Mouse (Mus musculus): ENCODE measurements around the gene Eif3a.

The Eif3a gene

DNA sequence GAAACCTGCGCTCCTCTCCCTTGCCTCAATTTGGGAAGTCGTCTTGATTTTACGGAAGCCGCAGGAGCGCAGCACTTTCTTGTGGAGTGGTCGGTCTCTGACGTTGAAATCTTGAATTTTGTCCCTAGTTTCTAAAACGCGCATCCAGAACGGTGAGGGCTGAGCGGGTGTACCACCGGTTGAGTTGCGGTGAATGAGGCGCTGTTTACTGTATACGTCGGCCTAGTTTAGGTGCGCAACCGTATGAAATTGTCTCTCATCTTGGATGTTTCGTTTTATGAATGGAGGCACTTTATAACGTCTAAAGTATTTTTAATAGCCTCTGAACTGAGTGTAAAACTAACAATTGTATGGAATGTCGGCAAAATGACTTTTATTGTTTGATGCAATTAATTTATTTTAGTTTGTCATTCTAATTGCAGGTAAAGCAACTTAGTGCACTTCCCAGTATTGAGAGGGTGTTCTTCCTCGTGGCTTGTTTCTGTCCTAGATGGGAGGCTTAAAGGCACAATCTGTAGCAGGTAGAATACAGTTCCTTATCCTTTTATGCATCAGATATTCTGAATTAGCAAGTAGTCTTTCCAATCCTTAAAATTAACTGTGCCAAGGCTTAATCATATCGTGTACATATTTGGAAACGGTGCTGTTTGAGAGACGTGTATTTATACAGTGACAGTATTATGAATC lies 33.2 kb downstream of the Eif3a start:
- no peak for DNase-seq

DNA sequence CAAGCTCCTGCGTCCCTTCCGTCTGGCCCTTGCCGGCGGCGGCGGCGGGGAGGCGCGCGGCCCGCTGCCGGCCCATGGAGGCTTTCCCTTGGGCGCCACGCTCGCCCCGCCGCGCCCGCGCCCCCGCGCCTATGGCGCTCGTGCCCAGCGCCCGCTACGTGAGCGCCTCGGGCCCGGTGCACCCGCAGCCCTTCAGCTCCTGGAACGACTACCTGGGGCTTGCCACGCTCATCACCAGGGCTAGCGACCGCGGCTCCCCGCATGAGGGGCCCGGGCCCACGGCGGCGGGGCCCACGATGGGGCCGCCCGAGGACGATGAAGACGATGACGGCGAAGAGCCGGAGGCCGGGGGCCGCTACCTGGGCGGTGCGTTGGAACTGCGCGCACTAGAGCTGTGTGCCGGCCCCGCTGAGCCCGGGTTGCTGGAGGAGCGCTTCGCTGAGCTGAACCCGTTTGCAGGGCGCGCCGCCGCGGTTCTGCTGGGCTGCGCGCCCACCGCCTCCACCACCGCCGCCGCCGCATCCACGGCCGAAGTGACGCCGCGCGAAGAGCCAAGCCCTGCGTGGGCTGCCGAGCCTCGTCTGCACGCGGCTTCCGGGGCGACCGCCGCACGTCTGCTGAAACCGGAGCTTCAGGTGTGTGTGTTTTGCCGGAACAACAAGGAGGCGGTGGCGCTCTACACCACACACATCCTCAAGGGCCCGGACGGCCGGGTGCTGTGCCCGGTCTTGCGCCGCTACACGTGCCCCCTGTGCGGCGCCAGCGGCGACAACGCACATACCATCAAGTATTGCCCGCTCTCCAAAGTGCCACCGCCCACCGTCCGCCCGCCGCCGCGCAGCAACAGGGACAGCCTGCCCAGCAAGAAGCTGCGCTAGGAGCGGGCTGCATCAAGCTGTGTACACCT lies 34.0 kb downstream of the Eif3a start:
- peak; percentile 23 to 40 for DNase-seq

DNA sequence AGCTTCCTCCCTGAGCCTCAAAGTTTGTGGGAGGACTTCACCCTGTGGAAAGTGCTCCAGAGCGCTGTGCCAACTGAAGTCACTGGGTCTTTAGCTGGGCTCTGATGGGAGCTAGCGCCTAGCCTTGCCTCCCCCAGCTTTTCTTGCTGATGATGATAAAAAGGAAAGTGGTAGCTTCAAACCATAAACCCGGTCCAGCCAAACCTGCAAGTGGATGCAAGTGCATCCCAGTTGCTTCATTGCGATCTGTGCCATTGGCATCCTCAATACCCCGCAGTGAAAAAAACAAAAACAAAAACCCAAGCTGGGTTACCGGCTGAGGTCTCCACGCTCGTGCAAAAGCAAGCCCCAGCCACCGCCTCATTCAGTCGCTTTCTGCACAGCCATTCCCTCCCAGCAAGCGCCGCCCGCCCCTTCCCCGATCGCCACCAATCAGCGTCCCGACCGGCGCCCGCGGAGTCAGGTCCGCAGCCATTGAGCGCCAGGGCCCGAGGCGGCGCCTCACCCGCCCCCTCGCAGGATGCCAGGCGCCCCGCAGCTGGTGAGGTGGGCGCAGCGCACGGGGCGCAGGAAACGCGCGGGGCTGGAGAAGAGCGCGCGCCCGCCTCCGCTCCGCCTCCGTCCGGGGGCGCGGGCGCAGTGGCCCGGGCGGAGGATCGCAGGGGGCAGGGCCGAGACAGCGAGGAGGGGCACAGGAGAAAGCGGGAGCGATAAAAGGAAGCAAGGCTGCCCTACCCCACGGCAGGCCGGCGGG lies 34.8 kb downstream of the Eif3a start, which contains the start of gene Nanos1:
Gene Nanos1, plus strand, starts transcription at position 550 of the 754 bp plus-strand sequence.
- peak; percentile 65 to 79 for DNase-seq

- DNase-seq: no peak
Measured at GRCm38 (mm10) chr19:60747801-60748200, 42.7 kb downstream of the Eif3a start.

GRCm38 (mm10) chr19:60743767-60744547 lies 46.5 kb downstream of the Eif3a start:
- DNase-seq: no peak

DNA sequence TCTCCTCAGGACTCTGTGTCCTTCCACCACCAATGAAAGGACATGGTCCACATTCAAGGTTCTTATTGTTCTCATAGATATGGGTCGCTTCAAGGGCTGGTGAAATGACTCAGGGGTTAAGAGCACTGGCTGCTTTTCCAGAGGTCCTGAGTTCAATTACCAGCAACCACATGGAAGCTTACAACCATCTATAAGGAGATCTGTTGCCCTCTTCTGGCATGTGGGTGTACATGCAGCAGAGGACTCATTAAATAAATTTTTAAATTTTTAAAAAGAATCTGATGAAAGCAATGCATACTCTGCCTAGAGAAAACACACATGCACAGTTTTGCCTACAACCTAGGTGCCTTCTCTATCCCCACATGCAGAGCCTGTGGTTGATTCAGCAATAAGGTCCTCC lies 49.9 kb downstream of the Eif3a start:
- DNase-seq: no peak

DNA sequence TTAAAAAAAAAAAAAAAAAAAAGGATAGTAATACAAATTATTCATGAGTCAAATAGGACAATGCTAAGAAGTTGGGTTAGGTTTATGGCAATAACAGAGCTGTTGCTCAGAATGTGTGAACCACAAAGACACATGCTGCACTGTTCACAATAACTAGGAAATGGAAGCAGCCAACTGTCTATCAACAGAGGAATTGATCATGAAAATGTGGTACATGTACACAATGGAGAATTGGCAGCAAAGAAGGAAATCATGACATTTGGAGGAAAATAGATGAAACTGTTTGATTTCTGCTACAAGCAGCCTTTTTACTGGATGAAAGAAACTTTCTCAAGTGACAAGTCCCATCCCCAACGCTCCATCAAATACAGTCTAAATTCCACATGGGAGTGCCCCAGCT lies 58.5 kb downstream of the Eif3a start:
- DNase-seq: no peak

GRCm38 (mm10) chr19:60731299-60731698 lies 59.2 kb downstream of the Eif3a start:
- no peak for DNase-seq

- DNase-seq: peak; percentile 15 to 29
Measured at GRCm38 (mm10) chr19:60730281-60730852, 60.1 kb downstream of the Eif3a start.

DNA sequence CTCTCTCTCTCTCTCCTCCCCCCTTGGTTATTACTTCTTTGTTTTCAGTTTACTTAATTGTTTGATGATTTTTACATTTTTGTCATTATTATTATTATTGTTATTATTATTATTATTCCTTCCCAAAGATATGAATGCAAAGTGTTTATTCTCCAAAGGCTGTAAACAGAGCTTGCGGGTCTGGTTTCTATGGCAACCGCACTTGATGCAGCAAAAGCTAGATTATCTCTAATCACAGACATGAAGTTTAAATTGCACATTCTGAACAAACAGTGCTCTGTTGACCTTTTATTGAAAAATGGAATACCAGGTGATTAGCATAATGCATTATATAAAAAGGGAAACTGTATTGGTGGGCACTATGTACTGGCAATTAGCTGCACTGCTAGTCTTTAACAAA lies 74.1 kb downstream of the Eif3a start:
- DNase-seq: no peak

GRCm38 (mm10) chr19:60712577-60712976 lies 77.9 kb downstream of the Eif3a start:
- DNase-seq: no peak
